Mouse (Mus musculus): ENCODE data around the gene Pip5k1c.

- TF ChIP-seq POLR2A (IDR thresholded peaks at IDR 0.05; ENCODE audit: insufficient read length, low read depth) (no peak), TCF12 (IDR thresholded peaks at IDR 0.05; ENCODE audit: insufficient read depth, poor library complexity, severe bottlenecking) (no peak), POLR2AphosphoS2 (IDR thresholded peaks at IDR 0.05; ENCODE audit: insufficient read length, low read depth) (no peak), CEBPB (IDR thresholded peaks at IDR 0.05; ENCODE audit: insufficient read depth, poor library complexity, severe bottlenecking) (no peak), MYOD1 (IDR thresholded peaks at IDR 0.05; ENCODE audit: control insufficient read depth in 1 of 3, insufficient read length in 2 of 3, low read depth in 2 of 3) (no peak), USF1 (IDR thresholded peaks at IDR 0.05; ENCODE audit: low read depth) (no peak), MAX (IDR thresholded peaks at IDR 0.05; ENCODE audit: low read depth) (no peak), REST (IDR thresholded peaks at IDR 0.05; ENCODE audit: insufficient read depth, insufficient read length) (no peak), E2F4 (IDR thresholded peaks at IDR 0.05; ENCODE audit: insufficient read depth) (no peak), MYOG (IDR thresholded peaks at IDR 0.05; ENCODE audit: control insufficient read depth in 1 of 3, insufficient read depth in 1 of 3, insufficient read length in 2 of 3, low read depth in 2 of 3) (no peak), TCF3 (IDR thresholded peaks at IDR 0.05; ENCODE audit: insufficient read length, low read depth) (no peak), SRF (IDR thresholded peaks at IDR 0.05; ENCODE audit: control insufficient read depth, insufficient read length, low read depth) (no peak)
Observed at GRCm38 (mm10) chr10:81298369-81299100, 5.8 kb downstream of the Pip5k1c start.

Measured in myocyte (in vitro differentiated cells).